Mouse (Mus musculus) intestine, embryonic 16.5 days (tissue): ENCODE measurements around the gene Barhl2. TPM values are rescaled to one million over a fixed set of nuclear protein-coding genes. Genes with fewer than 3 reads are reported as not detected.
A peak's percentile ranks its signal among the peaks of the same experiment; 100 is the strongest.

Experiments
- ATAC-seq: fragments of 200-750 bp; cut with Nextera tagmentation; 2 replicates; pipeline ENCODE4 v1.8.0; 2017; ENCODE audit warnings: moderate TSS enrichment, moderate library complexity
- H3K27ac ChIP-seq: fragments of 300-500 bp; sonication (generic); 2 replicates; pipeline ENCODE4 v1.5.1; 2014; ENCODE audit warnings: mild to moderate bottlenecking, low read length
- H3K27me3 ChIP-seq: fragments of 300-500 bp; sonication (generic); replicated peaks from 2 replicates; pipeline ENCODE4 v1.6.1; 2014; ENCODE audit warnings: low read length, control low read depth, mixed read lengths; ENCODE audit not compliant: control insufficient read depth, insufficient read depth
- H3K36me3 ChIP-seq: fragments of 300-500 bp; sonication (generic); 2 replicates; pipeline ENCODE4 v1.6.1; 2014; ENCODE audit warnings: low read length, control low read depth; ENCODE audit not compliant: control insufficient read depth, insufficient read depth
- H3K4me1 ChIP-seq: fragments of 300-500 bp; sonication (generic); 2 replicates; pipeline ENCODE4 v1.6.1; 2014; ENCODE audit warnings: low read length, control low read depth, mixed read lengths; ENCODE audit not compliant: control insufficient read depth, insufficient read depth
- H3K4me2 ChIP-seq: fragments of 300-500 bp; sonication (generic); 2 replicates; pipeline ENCODE4 v1.6.1; 2014; ENCODE audit warnings: low read depth, low read length, control low read depth
- H3K4me3 ChIP-seq: fragments of 300-500 bp; sonication (generic); 2 replicates; pipeline ENCODE4 v1.5.1; 2014; ENCODE audit warnings: mild to moderate bottlenecking, low read length
- H3K9ac ChIP-seq: fragments of 300-500 bp; sonication (generic); 2 replicates; pipeline ENCODE4 v1.6.1; 2014; ENCODE audit warnings: low read depth, low read length
- H3K9me3 ChIP-seq: fragments of 300-500 bp; sonication (generic); 2 replicates; pipeline ENCODE4 v1.6.1; 2016; ENCODE audit warnings: low read length, control low read depth; ENCODE audit not compliant: control insufficient read depth
- WGBS: fragments of 180-500 bp; shearing (Covaris S2); extraction: QIAGEN DNeasy Blood & Tissue Kit; methylation state at CpG from one replicate; pipeline ENCODE4 v1.1.7; 2014; 5-methylcytosine and 5-hydroxymethylcytosine counted together
- polyA plus RNA-seq: library from polyadenylated mRNA; unstranded; fragments of >200 nt; fragmentation: Nextera tagmentation; extraction: Ambion mirVana; gene quantifications from 2 replicates; pipeline ENCODE4 v1.2.1, GENCODE M21; 2015

Barhl2 gene
- not detected in 2 replicates for polyA plus RNA-seq

GRCm38 (mm10) chr5:106457986-106458476 lies at the start of gene Barhl2:
Barhl2 (minus strand) TSS chr5:106458166.
- Histone ChIP-seq H3K9ac (no peak within 1 kb of the TSS), H3K4me3 (peak within 1 kb of the TSS; percentile 52), H3K4me1 (peaks cover 17% of the 10 kb centered on the region), H3K9me3 (no peaks in the 10 kb centered on the region), H3K27ac (no peak within 1 kb of the TSS), H3K36me3 (no peaks in the 10 kb centered on the region), H3K4me2 (peak within 1 kb of the TSS; percentile 92), H3K27me3 (peaks cover 92% of the 10 kb centered on the region)
- peak; percentile 10; the same call in 1 of the 2 replicates for ATAC-seq
- under 1% methylated on average over 45 of the region's 57 CpGs for WGBS

- WGBS: 82% methylated on average over 5 of the region's 5 CpGs
- Histone ChIP-seq H3K4me1 (no peaks in the 10 kb centered on the region), H3K9ac (no peak overlapping the region), H3K27me3 (no peaks in the 10 kb centered on the region), H3K27ac (no peak overlapping the region), H3K4me2 (no peak overlapping the region), H3K4me3 (no peak overlapping the region), H3K9me3 (no peaks in the 10 kb centered on the region), H3K36me3 (no peaks in the 10 kb centered on the region)
- no peak for ATAC-seq
Observed at GRCm38 (mm10) chr5:106506061-106506460, 48.1 kb upstream of the Barhl2 start.

- H3K4me2 ChIP-seq: no peak overlapping the region
- no peaks in the 10 kb centered on the region for H3K36me3 ChIP-seq
- no peak overlapping the region for H3K4me3 ChIP-seq
- WGBS: 65% methylated on average over 12 of the region's 12 CpGs
- no peak overlapping the region for H3K9ac ChIP-seq
- no peaks in the 10 kb centered on the region for H3K27me3 ChIP-seq
- no peak overlapping the region for H3K27ac ChIP-seq
- no peaks in the 10 kb centered on the region for H3K4me1 ChIP-seq
- H3K9me3 ChIP-seq: no peaks in the 10 kb centered on the region
- no peak for ATAC-seq
Observed at GRCm38 (mm10) chr5:106502684-106503545, 44.9 kb upstream of the Barhl2 start.

DNA sequence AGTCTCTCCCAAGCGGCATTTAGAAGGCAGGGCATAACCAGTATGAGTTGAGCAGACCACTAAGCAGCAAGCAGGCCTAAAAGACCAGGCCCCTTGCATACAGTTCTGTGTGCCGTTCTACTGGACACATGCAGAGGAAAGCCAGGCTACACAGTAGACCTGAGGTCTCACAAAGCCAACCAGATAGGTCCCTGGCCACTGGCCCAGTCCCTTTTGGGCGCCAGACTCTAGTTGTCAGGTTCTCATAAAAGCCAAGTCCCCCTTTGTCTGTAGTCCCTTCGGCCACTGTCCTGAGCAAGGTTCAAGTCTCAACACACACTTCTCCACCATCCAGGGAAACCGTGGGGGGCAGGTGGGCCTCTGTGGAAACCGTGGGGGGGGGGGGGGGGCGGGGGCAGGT lies 44.3 kb upstream of the Barhl2 start:
- H3K27me3 ChIP-seq: no peaks in the 10 kb centered on the region
- no peak overlapping the region for H3K4me2 ChIP-seq
- ATAC-seq: no peak
- no peaks in the 10 kb centered on the region for H3K9me3 ChIP-seq
- H3K36me3 ChIP-seq: no peaks in the 10 kb centered on the region
- no peak overlapping the region for H3K9ac ChIP-seq
- H3K4me1 ChIP-seq: no peaks in the 10 kb centered on the region
- 77% methylated on average over 5 of the region's 7 CpGs for WGBS
- no peak overlapping the region for H3K27ac ChIP-seq
- no peak overlapping the region for H3K4me3 ChIP-seq

DNA sequence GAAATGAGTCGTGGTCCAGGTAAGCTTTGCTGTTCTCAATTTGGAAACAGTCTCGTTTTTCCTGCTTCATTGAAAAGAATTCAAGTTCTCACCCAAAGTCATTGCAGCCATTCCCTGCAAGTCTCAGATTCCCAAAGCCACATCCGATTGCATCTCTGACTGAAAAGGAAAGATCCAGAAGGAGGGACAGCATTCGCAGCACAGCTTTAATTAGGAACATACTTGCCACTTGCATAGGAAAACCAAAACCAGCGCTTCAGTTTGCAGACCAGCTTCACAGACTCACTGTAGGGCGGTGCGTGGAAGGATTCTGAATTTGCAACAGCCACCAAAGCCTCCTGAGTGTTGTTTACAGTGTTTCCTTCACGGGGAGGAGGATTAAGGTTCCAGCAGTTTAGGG lies 33.8 kb upstream of the Barhl2 start:
- H3K4me2 ChIP-seq: no peak overlapping the region
- WGBS: 67% methylated on average over 8 of the region's 8 CpGs
- no peaks in the 10 kb centered on the region for H3K27me3 ChIP-seq
- H3K27ac ChIP-seq: no peak overlapping the region
- no peak overlapping the region for H3K9ac ChIP-seq
- no peaks in the 10 kb centered on the region for H3K36me3 ChIP-seq
- H3K4me1 ChIP-seq: no peaks in the 10 kb centered on the region
- no peaks in the 10 kb centered on the region for H3K9me3 ChIP-seq
- H3K4me3 ChIP-seq: no peak overlapping the region
- ATAC-seq: no peak

DNA sequence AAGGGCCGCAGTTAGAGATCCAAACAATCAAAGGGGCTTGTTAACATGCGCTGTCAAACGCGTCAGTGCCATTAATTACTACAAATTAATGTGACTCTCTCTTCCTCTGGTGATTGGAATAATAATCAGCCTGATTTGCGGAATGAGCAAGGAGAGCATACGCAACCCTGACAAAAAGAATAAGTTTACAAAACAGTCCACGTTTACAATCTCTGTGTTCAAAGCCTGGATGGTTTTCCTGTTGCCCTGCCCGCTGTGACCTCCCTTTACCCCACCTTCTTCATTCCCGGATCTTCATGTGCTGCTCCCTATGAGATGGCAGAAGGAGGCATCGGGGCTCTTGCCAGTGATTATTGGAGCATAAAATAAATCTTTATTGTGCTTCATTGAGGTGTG lies 14.1 kb upstream of the Barhl2 start:
- ATAC-seq: no peak
- Histone ChIP-seq H3K9ac (no peak overlapping the region), H3K4me2 (no peak overlapping the region), H3K4me1 (0 out of 2 replicates have a peak, but pooled peaks cover 3% of the 10 kb centered on the region), H3K9me3 (no peaks in the 10 kb centered on the region), H3K27me3 (peaks cover 69% of the 10 kb centered on the region), H3K27ac (no peak overlapping the region), H3K4me3 (no peak overlapping the region), H3K36me3 (no peaks in the 10 kb centered on the region)
- WGBS: 8% methylated on average over 10 of the region's 10 CpGs

- Histone ChIP-seq H3K4me2 (no peak overlapping the region), H3K9me3 (no peaks in the 10 kb centered on the region), H3K36me3 (no peaks in the 10 kb centered on the region), H3K9ac (no peak overlapping the region), H3K4me3 (no peak overlapping the region), H3K27me3 (peaks cover 75% of the 10 kb centered on the region), H3K27ac (no peak overlapping the region), H3K4me1 (0 out of 2 replicates have a peak, but pooled peaks cover 3% of the 10 kb centered on the region)
- WGBS: 18% methylated on average over 13 of the region's 13 CpGs
- ATAC-seq: no peak
Observed at GRCm38 (mm10) chr5:106471235-106472104, 13.5 kb upstream of the Barhl2 start.

GRCm38 (mm10) chr5:106465129-106465790 lies 7.3 kb upstream of the Barhl2 start:
- H3K4me3 ChIP-seq: no peak overlapping the region
- H3K4me2 ChIP-seq: no peak overlapping the region
- no peak for ATAC-seq
- no peak overlapping the region for H3K9ac ChIP-seq
- H3K36me3 ChIP-seq: no peaks in the 10 kb centered on the region
- H3K27ac ChIP-seq: no peak overlapping the region
- H3K27me3 ChIP-seq: peaks cover 95% of the 10 kb centered on the region
- under 1% methylated on average over 31 of the region's 31 CpGs for WGBS
- no peaks in the 10 kb centered on the region for H3K4me1 ChIP-seq
- no peaks in the 10 kb centered on the region for H3K9me3 ChIP-seq
